Mouse (Mus musculus): ENCODE data around the gene Zg16.
"Not testable (repeated sequence)": the region's sequence is repeated elsewhere in the genome, so short reads cannot be mapped to it uniquely, and the experiment has no call there.

The Zg16 gene

DNA sequence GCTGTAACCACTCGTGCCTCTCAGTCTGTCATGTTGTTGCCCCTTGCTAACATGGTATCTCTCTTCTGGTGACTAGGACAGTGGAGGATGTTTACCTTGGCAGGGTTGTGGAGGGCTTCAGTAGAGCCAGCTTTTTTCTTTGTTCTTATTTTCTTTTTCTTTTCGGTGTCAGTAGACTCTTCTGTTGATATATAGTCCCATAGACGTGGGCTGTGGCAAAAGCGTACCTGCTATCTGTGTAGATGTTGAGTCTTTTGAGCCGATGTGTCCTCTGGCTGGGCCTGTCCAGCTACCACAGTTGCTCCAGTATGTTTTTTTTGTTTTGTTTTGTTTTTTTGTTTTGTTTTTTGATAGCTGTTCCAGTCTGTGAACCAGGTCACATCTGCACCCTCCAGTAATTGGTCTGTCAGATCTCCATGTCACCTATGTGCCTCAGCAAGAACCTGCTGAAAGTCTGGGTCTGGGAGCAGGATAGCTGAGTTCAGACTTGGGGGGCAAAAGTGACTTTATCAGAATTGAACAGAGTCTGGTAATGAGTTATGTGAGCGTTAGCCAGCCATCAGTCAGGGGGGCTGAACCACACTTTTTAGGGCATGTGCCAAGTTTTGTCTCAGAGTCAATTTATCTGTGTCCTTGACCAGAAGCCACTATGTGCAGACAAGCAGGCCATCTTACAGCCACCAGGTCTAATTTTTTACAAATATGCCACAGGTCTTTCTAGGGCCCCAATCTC is at the start of gene Zg16:
Gene Zg16 (minus strand): TSS at position 51 of the 733 bp plus-strand sequence.
- not testable (repeated sequence) for DNase-seq

DNA sequence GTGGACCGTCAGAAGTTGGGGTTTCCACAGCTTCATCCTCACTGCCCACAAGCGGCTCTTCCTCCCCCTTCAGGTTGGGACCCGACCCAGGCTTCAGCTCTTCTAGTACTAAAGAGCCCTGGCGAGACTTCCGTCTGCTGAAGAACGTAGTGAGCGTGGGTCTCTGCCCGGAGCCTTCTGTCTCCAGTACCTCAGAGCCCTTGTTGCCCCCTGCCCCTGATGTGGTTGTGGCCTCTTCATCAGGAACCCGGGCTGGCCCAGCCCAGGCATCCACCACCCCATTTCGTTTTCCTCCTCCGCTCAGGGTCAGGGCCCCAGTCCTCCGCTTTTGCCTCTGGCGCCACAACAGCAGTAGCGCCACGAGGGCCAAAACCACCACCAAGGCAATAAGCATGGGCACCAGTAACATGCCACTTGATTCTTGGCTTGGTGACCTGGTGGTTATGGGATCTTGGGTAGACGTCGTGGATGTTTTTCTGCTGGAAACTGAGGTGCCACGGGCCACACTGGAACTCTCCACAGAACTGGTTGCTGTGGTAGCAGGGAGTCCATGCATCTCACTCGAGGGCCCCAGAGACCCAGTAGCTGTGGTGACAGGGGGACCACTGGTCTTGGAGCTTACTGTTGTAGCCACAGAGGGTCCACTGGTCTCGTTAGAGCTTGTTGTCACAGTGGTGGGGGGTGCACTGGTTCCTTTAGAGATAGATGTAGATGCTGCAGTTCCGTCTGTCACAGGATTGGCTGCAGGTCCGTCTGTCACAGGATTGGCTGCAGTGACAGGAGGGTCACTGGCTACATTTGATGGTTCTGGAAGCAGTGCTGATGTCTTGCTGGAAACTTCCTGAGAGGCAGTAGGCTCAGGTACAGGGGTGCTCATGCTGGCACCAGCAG is 49.3 kb upstream of the Zg16 start:
- no peak for DNase-seq

DNA sequence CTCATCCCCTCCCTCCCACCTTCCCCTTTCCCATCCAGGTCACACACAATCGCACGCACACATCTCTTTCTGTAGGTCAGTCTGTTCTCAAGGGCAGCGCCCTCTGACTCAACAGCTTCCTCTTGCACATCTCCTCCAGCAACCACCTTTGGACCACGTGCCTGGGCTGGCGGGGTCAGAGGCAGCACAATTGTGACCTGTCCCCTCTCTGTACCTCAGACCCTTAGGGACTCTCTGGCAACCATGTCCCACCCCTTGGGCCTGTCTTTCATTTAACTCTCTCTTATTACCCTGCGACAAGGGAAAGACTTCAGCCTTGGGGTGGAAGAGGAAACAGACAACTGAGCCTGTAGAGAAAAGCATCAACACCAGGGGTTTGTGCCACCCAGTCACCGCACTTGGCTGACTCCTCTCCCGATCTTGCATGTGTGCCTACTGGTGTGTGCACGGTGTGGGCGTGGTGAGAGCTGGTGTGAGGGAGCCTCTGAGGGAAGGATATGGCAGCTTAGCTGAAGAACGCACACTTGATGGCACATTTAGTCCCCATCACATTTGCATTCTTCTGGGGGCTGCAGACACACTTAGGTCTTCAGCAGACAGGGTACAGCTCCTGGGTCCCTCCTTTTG is 47.8 kb upstream of the Zg16 start:
- no peak for DNase-seq

DNA sequence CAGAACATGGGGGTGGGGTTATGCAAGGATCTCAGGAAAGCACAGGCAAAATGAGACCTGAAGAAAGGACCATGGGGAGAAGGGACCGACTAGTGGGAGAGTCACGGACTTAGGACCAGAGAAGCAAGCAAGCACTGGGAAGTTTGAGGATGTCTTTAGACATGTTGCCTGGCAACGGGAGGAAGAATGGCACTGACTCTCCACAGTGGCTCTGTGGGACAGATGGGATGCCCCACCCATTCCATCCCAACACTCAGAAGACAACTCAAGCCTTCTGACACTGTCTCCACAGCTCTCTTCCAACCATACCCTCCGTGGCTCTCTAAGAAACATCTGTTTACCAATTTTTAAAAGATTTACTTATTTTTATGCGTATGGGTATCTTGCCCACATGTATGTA is 46.0 kb upstream of the Zg16 start:
- no peak for DNase-seq

DNA sequence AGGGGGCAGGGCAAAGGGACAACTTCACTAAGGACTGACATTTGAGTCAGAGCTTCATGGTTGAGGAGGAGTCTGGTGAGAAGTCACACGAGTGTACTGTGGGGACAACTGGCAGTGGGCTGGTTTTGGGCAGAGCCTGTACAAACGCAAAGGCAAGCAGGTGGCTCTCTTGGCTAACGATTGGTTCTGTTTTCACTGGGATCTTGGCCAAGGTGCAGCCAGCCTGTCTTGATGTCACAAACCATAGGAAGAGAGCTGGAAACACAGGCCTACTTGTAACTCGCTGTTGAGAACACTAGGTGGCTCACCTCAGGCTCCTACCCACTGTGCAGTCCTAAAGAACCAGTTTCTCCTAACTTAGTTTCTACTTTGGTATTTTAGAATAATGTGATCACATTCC is 42.5 kb upstream of the Zg16 start:
- peak; percentile 33 for DNase-seq

DNA sequence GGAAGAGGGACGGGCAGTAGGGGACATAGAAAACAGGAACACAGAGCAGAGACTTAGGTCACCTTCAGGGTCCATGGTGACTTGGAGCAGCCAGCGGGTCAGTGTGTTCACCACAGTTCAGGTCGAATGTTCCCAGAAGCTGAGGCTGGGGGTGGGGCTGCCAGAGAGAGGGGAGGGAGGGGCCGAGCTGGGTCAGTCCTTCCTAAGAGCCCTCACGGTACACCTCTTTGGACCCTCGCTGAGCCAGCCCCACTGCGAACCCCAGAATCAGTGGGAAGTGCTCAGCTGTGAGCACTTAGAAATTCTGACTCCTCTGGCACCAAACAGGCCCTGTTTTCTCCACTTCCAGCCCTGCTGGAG is 34.8 kb upstream of the Zg16 start, which contains the start of gene Qprt:
Gene Qprt (minus strand): TSS at position 316 of the 360 bp plus-strand sequence.
- no peak for DNase-seq

DNA sequence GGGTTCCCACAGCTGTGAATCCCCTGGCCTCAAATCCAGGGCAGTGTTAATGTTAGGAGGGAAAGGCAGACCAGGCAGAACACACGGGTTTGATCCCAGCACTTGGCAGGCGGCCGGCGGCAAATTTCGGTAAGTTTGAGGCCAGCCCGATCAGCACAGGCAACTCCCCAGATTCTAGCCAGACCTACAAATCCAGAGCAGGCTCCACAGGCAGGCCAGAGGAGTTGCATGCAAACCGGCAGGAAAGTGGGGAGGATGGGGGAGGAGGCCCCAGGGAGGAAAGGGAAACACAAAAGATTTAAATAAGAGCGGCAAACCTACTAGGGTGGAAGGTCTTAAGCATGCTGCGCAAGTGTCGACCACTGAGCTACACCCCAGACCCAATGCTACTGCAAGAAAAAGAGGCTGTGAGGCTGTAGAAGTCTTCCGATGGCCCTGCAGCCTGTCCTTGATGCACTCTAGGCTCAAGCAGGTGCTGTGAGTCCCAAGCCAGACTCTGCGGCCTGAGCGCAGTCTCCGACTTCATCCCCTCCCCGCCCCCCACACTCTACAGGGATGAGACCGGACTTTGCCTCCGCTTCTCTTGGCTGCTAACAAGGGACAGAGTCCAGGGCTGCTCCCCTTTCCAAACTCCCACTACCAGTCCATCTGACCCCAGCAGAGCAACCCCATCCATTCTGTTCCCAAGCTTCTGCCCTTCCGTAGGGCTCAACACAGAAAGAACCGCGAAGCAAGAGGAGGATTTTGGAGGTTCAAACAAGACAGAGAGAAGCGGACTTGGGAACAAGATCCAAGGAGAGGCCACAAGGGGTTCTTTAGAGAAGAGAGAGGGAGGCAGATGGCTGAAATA is 34.2 kb upstream of the Zg16 start:
- DNase-seq: no peak

DNA sequence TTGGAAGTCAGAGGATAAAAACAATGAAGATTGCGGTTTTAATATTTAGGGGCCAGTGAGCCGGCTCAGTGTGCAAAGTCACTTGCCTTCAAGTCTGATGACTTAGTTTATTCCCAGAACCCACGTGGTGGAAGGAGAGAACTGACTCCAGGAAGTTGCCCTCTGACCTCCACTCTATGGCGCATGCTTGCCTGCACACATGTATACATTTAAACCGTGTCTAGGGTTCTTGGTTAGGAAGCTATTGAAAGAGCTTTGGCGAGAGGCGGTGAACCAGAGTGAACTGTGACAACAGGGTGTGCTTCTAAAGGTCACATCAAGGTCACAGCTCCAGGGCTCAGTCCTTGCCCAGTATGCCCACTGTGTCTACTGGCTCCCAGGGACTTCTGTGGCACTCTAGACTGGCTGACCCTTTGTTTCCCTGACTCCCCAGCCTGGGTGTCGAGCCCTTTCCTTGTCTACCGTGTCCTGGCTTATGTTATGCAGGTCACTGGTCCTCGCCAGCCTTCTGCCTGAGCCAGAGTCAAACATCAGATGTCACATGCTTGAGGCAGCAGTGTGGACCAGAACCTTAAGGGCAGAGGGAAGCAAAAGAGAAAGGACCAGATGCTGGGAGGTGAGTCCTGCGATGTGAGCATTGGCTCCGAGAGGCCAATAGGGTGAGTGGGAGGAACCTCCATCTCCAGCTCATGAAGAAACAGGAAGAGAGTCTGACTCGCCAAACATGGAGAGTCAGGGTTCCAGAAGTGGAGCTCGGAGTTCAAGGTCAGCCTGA is 31.7 kb upstream of the Zg16 start:
- no peak for DNase-seq

DNA sequence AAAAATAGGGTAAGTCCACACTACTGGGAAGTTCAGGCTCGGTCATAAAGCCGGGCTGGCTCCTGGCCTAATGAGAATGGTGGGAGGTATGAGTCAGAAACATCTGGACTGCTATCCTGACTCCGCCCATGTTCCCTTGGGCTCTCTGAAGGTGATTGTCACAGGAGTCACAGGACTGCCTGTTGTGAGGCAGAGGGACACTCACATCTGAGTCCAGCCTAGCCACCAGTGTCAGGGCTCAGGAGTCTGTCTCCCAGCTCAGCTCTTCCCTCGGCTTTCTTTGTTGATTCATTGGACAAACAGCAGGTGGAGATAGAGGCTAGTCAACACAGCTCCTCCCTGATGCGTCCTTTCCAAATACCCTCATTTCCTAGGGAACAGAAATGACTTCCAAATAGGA is 30.8 kb upstream of the Zg16 start:
- DNase-seq: no peak

DNA sequence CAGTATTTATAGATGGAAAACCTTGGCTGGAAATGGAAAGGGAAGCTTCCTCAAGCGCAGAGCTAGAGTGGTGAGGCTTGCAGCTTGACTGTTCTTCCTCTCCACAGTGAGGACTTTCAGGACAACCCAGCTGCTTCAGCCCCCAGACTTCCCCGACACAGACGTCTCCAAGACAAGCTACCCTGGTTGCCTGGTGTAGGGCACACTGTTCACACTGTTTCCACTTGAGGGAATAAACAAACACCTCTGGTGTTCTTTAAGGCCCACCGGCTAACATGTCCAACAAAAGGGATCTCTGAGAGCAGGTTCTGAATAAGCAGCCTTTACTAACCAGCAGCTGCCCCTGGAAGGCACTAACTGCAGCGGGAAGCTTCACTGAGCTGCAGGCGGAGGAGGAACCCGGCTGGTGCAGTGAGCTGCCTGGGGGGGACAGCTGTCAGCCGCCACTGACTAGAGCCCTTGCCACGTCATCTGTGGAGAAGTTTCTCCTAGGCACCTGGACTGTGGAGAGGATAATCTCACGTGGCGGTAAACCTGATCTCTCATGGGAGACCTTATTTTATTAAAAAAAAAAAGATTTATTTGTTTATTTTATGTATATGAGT is 29.3 kb upstream of the Zg16 start:
- peak; percentile 46 for DNase-seq

DNA sequence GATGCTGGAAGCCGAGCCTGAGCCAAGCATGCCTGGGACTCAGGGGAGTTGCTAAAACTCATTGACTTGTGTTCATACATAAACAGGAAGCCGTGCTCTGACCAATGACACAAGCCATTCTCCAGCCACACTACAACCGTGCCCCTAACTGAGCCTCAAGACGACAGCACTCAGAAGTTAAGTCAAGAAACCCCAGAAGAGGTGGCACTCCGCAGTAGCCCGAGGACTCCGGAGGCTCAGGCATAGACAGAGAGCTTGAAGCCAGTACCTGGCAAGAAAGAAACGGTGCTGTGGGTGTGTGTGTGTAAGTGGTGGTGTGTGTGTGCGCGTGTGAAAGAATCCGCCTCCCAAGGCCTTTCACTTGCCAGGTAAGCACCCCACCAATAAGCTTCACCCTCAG is 27.8 kb upstream of the Zg16 start:
- DNase-seq: no peak

DNA sequence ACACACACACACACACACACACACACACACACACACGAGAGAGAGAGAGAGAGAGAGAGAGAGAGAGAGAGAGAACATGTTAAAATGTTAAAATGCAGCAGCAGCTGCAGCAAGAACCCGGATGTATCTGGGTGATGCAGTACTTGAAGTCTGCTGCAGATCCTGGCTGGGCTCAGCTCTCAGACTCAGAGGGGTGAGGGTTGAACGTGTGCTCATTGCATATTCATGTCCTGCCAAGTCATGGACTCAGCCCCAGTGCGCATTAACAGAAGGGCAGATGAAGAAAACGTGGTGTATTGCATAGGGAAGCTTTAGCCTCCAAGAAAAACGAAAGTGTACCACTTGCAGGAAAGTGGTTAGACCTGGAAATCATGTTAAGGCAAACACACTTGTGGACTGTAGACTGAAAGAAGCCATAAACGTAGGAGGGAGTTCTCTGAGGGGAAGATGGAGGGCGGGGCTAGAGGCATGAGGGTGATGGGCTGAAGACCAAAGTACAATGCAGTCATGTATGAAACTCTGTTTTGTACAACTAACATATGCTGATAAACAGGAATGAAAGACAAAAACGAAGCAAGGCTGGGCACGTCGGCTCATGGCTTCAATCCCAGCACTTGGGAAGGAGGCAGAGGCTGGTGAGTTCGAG is 26.6 kb upstream of the Zg16 start:
- DNase-seq: no peak

DNA sequence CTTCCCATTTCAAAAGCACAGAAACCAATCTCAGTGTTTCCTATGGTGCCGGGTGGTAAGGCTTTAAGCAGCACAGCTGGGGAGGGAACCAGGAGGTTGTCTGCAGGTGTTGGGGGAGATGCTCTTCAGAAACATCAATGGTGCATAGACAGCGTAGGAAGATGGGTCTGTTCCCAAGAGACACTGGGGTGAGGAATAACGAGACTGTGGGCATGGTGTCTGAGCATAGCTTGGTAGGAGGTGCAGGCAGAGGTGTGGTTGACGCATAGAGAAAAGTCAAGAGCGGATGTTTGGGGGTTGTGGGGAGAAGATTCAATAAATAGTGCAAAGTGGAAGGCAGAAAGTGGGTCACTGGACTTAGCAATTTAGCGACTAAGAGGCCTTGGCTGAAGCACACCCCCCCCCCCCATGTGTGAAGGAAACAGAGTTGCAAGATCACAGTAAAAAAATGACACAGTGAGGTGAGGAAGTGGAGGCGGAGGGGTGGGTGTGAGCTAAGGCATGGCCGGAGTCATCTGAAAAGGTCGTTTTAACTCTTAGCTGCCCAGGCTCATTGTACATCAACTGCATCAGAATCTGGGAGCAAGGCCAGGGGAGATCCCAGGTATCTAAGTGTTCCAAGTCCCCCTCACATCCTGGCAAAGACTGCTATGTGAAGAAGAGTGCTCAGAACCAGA is 25.9 kb upstream of the Zg16 start:
- DNase-seq: no peak

DNA sequence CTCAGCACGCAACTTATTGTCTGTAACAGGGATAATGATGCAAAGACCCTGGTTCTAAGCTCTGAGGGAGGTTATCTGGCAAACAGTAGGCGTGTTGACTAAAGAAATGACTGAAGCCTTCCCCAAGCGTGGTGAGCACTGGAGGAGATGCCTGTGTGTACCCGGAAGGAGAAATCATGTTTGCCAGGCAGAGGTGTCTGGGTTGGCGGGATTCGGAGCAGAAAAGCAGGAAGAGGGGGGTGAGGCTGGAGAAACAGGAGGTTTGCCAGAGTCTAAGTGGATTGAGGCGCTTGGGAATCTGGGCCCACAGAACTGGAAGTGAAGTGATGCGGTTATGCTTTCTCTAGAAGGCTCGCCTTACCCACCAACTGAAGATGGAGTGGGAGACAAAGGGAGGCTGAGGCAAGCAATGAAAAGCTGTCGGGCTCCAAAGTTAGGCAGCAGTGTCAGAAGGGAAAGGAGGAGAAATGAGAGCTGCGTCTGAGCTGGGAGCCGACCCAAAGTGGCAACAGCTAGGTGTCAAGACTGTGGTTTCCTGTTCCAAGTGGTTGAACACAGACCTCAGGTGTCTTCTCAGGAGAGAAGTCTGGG is 25.2 kb upstream of the Zg16 start:
- no peak for DNase-seq

DNA sequence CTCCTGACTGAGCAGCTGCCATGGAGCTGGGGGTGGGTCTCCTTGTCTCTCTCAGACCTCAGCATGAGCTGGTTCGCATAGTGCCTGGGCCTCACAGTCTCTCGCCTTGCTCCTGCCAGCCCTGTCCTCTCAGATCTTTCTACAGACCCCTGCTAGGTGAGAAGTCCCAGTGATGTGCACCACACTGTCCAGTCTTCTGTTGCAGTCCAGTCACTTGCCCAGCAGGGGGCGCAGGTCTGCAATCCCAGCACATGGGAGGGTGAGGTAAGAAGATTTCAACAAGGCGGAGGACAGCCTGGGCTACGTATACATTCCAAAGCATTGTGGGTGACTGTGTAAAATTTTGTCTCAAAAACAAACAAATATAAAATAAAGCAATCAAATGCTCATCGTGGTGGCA is 24.3 kb upstream of the Zg16 start:
- DNase-seq: peak; percentile 53

DNA sequence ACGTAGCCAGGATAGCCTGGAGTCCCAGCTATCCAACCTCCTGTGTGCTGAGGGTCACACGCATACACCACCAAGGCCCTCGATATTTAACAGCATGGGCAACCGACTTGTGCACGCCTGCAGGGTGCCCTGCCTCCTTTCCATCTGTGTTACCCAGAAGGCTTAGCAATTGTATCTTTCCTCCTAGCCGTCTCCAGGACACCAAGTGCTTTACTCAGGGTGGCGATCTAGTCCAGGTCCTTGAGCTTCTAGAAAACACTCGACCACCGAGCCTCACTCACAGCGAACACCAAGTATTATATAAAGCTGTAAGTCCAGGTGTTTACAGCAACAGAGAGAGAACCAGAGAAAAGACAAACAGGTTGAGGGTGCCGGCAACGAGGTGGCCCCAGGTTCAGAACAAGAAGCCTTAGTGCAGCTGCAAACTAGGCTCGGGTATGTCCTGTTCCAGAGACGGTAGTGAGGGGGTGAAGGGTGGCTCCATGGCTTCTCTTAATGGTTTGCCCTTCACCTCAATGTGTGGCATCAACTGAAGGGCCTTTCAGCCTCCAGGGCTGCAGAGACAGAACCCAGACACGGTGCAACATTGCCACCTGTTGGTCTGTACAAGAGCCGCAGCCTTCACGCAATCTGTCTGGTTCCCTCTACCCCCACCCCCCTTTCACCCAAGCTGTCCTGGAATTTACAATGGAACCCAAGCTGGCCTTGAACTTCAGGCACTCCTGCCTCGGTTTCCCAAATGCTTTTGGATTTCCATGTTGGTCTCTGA is 23.3 kb upstream of the Zg16 start:
- peak; percentile 74 for DNase-seq

DNA sequence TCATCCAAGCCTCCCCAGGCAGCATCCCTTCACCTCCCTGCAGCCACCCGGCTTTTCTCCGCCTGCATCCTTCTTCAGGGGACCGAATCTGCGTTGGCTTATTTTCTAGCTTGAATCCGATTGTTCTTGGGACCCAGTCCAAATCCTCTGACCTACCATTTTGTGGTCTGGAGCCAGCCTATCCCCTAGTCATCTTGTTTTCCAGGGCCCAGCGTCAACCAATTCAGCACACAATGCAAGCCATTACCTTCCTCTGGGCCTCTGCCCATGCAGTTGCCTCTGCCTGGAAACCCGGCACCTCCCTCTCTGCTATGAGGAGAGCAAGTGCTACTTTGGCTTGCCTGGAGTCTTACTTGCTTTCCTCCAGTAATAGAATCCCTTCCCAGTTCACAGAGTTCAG is 18.4 kb upstream of the Zg16 start:
- no peak for DNase-seq

DNA sequence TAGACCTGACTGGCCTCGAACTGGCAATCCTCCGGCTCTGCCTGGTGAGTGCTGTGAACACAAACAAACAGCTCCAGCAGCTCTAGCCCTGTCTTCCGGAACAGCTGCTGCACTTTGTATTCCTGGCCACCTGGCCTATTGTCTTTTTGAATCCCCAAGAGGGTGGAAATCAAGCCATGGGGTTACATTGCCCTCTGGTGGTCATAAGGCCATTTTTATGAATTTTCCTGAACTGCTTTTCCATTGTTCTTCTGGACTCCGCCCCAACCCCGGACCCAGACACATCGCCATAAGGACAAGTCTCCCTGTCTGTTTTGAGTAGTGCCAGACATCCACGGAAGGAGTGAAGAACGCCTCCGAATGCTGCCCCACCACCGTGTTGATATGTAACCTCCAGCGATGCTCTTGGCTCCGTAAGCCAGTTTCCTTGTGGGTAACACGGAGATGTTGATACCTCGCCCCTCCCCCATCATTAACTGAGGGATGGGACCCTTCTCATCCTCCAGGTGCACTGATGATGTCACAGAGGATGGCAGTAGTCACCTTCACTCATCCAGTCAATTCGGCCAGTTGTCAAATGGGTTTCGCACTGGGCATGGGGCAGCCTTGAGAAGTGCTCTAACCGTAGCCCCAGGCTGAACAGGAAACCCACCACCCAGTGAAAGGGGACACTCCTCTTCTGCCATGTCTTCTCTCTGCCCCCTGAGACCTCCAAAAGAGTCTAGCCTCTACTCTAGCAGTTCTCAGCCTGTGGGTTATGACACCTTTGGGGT is 17.6 kb upstream of the Zg16 start:
- DNase-seq: peak; percentile 56

Measured in right cerebral cortex, postnatal 14 days (tissue).